Mouse (Mus musculus): Measurements from ENCODE around the gene Rgl1. TPM values are rescaled to one million over a fixed set of nuclear protein-coding genes. Genes with fewer than 3 reads are reported as not detected.

Gene Rgl1
- polyA plus RNA-seq, 1 experiment from 2014 or later: 47.1 TPM

DNA sequence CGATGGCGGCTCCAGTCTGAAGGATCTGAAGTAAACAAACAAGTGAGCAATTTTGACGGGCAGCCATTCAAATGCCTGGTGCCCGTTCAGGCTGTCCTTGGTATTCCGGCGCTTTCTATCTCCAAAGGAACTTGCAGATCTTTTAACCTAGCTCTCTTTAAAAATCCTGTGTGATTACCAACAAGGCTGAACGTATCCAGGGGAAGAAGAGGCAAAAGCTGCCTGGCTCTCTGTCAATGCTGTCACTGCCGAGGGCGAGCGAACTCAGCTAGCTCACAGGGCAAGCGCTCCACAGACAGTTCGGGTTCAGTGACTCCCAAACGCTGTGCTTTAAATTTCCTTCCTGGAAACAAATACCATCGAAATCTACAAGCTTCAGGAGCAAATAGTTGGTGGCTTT, 158.4 kb downstream of the Rgl1 start:
- H3K36me3 ChIP-seq: no peaks in the 10 kb centered on the region

DNA sequence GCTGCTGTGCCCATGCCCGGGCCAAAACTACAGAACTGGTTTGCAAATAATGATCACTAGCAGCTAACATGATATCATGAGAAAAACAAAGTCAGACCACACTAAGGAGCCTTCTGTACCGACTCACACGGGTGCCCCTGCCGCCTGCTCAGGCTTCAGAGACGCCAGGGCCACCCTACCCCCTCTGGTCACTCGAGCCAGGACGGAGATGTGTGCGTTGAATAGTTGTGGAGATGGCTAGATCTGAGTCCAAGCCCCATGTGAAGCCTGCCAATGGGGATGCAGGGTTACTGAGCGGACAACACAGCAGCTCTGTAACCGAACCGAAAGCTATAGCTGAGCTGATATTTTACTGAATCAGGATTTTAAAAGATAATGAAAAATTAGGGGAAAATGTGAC, 159.4 kb downstream of the Rgl1 start:
- H3K4me3 ChIP-seq: no peak overlapping the region
- no peak overlapping the region for H3K4me2 ChIP-seq
- H3K9me3 ChIP-seq: no peaks in the 10 kb centered on the region
- peaks cover 27% of the 10 kb centered on the region for H3K4me1 ChIP-seq
- no peaks in the 10 kb centered on the region for H3K36me3 ChIP-seq
- no peak overlapping the region for H3K9ac ChIP-seq
- no peak overlapping the region for H3K27ac ChIP-seq
- H3K27me3 ChIP-seq: no peaks in the 10 kb centered on the region
- WGBS: 84% methylated on average over 11 of the region's 11 CpGs
- ATAC-seq (ENCODE audit: borderline replicate concordance, extremely low read depth, low FRiP score, low TSS enrichment): no peak

More for the DNA sequence above, 158.4 kb downstream of the Rgl1 start:
- Histone ChIP-seq H3K27me3 (no peaks in the 10 kb centered on the region), H3K4me2 (no peak overlapping the region), H3K27ac (no peak overlapping the region; the same call in 1 of the 2 replicates), H3K9ac (no peak overlapping the region), H3K4me1 (peaks cover 34% of the 10 kb centered on the region), H3K4me3 (no peak overlapping the region), H3K9me3 (no peaks in the 10 kb centered on the region)
- no peak for ATAC-seq (ENCODE audit: borderline replicate concordance, extremely low read depth, low FRiP score, low TSS enrichment)
- WGBS: 51% methylated on average over 14 of the region's 14 CpGs

DNA sequence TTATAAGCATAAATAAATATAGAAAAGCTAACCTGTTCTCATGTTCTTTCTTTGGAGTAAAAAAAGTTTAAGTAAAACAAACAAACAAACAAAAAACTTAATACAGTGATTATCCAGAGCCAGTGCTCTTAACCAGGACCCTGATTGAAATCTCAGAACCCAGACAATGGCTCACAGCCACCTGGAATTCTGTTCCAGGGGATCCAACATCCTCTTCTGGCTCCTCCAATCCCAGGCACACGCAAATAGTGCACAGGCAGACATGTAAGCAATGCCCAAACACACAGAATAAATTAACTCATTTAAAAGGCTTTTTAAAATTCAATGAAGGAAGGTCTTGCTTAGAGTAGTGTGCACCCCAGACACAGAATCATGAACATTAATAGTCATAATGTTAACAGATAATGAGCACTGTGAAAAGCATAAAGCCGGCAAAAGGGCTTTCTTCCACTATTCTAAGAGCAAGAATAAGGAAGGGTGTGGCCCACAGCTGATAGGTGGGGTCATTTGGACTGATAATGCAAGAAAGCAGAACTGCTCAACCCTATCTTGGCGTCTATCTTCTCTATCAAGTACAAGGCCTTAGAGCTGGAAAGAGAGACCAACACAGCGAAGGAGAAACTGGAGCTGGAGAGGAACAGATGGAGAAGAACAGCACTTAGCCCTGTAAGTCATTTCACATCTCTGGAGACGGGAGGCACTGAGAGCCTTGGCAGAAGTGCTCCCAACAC, 160.1 kb downstream of the Rgl1 start:
- Histone ChIP-seq H3K36me3 (no peaks in the 10 kb centered on the region), H3K9ac (no peak overlapping the region), H3K27me3 (no peaks in the 10 kb centered on the region), H3K4me2 (no peak overlapping the region), H3K9me3 (no peaks in the 10 kb centered on the region), H3K27ac (no peak overlapping the region), H3K4me3 (no peak overlapping the region), H3K4me1 (peaks cover 22% of the 10 kb centered on the region)
- WGBS: 81% methylated on average over 5 of the region's 5 CpGs
- no peak for ATAC-seq (ENCODE audit: borderline replicate concordance, extremely low read depth, low FRiP score, low TSS enrichment)

- Histone ChIP-seq H3K9ac (no peak overlapping the region), H3K4me3 (no peak overlapping the region), H3K9me3 (no peaks in the 10 kb centered on the region), H3K27ac (no peak overlapping the region), H3K27me3 (no peaks in the 10 kb centered on the region), H3K4me1 (peaks cover 18% of the 10 kb centered on the region; the same call in 1 of the 2 replicates), H3K4me2 (no peak overlapping the region), H3K36me3 (no peaks in the 10 kb centered on the region)
- 82% methylated on average over 6 of the region's 6 CpGs for WGBS
- no peak for ATAC-seq (ENCODE audit: borderline replicate concordance, extremely low read depth, low FRiP score, low TSS enrichment)
Measured at GRCm38 (mm10) chr1:152604147-152604546, 162.0 kb downstream of the Rgl1 start.

DNA sequence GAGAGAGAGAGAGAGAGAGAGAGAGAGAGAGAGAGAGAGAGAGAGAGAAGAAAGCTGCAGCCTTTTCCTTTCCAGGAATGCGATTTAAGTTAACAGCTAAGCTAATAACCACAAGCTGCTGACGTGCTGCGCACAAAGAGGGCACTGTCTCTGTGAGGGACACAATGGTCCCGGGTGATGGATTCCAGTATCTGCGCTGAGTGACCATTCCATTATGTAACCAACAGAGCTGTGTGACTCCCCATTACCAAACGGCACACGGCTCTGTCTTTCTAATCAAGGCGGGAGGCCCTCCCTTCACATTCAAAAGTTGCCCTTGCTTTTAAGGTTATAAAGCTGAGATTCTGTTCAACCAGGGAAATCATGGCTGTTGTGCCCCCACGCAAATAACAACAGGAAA, 162.5 kb downstream of the Rgl1 start:
- Histone ChIP-seq H3K4me2 (no peak overlapping the region), H3K9ac (no peak overlapping the region), H3K4me3 (no peak overlapping the region), H3K36me3 (no peaks in the 10 kb centered on the region), H3K4me1 (peaks cover 23% of the 10 kb centered on the region; the same call in 1 of the 2 replicates), H3K27ac (no peak overlapping the region), H3K9me3 (no peaks in the 10 kb centered on the region), H3K27me3 (no peaks in the 10 kb centered on the region)
- ATAC-seq (ENCODE audit: borderline replicate concordance, extremely low read depth, low FRiP score, low TSS enrichment): no peak
- 78% methylated on average over 9 of the region's 9 CpGs for WGBS

- no peak for ATAC-seq (ENCODE audit: borderline replicate concordance, extremely low read depth, low FRiP score, low TSS enrichment)
- Histone ChIP-seq H3K36me3 (no peaks in the 10 kb centered on the region), H3K9me3 (no peaks in the 10 kb centered on the region), H3K4me2 (no peak overlapping the region), H3K4me3 (no peak overlapping the region), H3K27ac (no peak overlapping the region), H3K27me3 (no peaks in the 10 kb centered on the region), H3K9ac (no peak overlapping the region), H3K4me1 (peaks cover 9% of the 10 kb centered on the region; the same call in 1 of the 2 replicates)
- 81% methylated on average over 2 of the region's 2 CpGs for WGBS
Measured at GRCm38 (mm10) chr1:152600494-152600893, 165.7 kb downstream of the Rgl1 start.

GRCm38 (mm10) chr1:152599347-152599746, 166.8 kb downstream of the Rgl1 start:
- H3K36me3 ChIP-seq: no peaks in the 10 kb centered on the region
- H3K9ac ChIP-seq: no peak overlapping the region
- WGBS: 52% methylated on average over 8 of the region's 8 CpGs
- no peaks in the 10 kb centered on the region for H3K9me3 ChIP-seq
- peaks cover 17% of the 10 kb centered on the region; the same call in 1 of the 2 replicates for H3K4me1 ChIP-seq
- no peaks in the 10 kb centered on the region for H3K27me3 ChIP-seq
- peak; percentile 59 for ATAC-seq (ENCODE audit: borderline replicate concordance, extremely low read depth, low FRiP score, low TSS enrichment)
- no peak overlapping the region for H3K4me2 ChIP-seq
- peak overlapping the region; percentile 30; the same call in 1 of the 2 replicates for H3K27ac ChIP-seq
- no peak overlapping the region for H3K4me3 ChIP-seq

DNA sequence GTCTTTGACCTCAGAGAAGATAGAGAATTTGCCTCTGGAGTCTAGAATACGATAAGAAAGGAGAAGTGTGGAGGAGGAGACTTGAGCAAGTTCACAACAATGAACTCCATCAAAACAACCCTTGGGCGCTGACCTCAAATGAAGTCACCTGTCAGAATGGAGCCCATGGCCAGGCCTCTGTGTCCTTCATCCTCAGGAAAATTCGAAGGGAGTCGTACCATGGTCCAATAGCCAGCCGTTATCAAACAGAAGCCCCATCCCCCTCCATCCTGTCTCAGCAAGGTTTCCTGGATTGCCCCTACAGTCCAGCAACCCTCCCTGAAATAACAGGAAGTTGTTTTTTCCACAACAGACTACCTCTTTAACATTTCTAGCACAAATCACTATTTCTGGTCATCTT, 171.5 kb downstream of the Rgl1 start:
- Histone ChIP-seq H3K9me3 (no peaks in the 10 kb centered on the region), H3K4me3 (no peak overlapping the region), H3K4me1 (peaks cover 24% of the 10 kb centered on the region), H3K27ac (peak overlapping the region; percentile 13; the same call in 1 of the 2 replicates), H3K4me2 (no peak overlapping the region), H3K9ac (no peak overlapping the region), H3K36me3 (no peaks in the 10 kb centered on the region), H3K27me3 (no peaks in the 10 kb centered on the region)
- 59% methylated on average over 5 of the region's 5 CpGs for WGBS
- ATAC-seq (ENCODE audit: borderline replicate concordance, extremely low read depth, low FRiP score, low TSS enrichment): no peak

DNA sequence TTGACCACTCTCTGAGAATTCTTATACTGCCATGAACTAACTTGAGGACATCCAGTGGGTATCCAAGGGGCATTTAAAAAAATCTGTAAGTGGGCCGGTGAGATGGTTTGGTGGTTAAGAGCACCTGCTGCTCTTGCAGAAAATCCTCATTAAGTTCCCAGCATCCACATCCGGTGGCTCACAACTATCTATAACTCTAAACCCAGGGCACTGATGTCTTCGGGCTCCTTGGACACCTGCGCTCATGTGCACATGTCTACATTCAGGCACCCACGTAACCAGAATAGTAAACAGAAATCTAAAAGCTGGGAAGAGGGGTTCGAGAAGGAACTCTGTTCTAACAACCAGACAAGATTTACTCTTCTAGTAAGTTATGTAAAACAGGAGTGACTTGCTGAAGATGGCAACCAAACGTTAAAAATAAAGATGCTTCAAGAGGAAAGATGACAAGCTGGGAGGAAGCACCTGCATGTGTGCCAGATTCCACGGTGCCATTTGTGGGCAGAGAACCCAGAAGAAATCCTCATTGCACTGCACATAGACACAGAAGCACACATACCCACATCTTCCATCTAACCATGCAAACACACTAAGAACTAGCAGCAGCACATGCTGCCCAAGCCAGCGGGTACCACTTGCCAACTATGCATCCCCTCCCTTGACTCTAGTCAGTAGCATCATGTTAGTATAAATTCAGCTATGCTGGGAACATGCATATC, 172.2 kb downstream of the Rgl1 start:
- Histone ChIP-seq H3K27me3 (no peaks in the 10 kb centered on the region), H3K9ac (no peak overlapping the region), H3K4me1 (peaks cover 28% of the 10 kb centered on the region), H3K4me3 (no peak overlapping the region), H3K36me3 (no peaks in the 10 kb centered on the region), H3K27ac (no peak overlapping the region), H3K9me3 (no peaks in the 10 kb centered on the region), H3K4me2 (no peak overlapping the region)
- ATAC-seq (ENCODE audit: borderline replicate concordance, extremely low read depth, low FRiP score, low TSS enrichment): no peak
- 86% methylated on average over 9 of the region's 9 CpGs for WGBS

DNA sequence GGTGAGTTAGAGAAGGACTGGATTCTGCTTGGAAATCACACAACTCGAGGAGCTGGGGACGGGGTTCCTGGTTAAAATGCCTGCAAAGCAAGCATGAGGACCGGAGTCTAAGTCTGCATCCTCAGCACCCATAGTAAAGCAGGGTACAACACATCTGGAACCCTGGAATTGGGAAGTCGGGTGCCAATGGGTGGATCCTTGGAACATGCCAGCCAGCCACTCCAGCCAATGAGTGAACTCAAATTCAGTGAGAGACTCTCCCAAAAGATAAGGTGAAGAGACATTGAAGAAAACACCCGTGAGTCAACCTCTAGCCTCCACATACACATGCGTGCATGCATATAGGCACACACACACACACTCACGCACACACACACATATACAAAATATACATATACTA, 172.8 kb downstream of the Rgl1 start:
- peaks cover 26% of the 10 kb centered on the region for H3K4me1 ChIP-seq
- ATAC-seq (ENCODE audit: borderline replicate concordance, extremely low read depth, low FRiP score, low TSS enrichment): no peak
- WGBS: 87% methylated on average over 7 of the region's 7 CpGs

DNA sequence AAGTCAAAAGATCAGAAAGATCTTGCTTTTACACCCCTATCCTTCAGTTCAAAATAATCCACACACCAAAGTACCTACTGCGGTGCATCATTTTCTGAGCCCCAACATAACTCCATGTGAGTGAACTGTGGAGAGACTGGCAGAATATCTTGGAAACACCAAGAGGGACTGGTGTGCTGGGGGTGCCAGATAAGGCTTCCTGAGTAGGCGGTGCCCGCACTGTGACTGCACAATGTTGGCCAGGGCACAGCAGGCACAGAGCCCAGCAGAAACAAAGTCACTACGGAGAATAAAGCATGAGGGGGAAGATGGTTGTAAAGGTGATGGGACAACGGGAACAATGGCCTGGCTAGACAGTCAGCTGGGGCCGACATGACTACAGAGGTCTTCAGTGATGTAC, 173.5 kb downstream of the Rgl1 start:
- Histone ChIP-seq H3K27me3 (no peaks in the 10 kb centered on the region), H3K4me2 (no peak overlapping the region), H3K9ac (no peak overlapping the region), H3K36me3 (no peaks in the 10 kb centered on the region), H3K4me1 (peaks cover 26% of the 10 kb centered on the region), H3K9me3 (no peaks in the 10 kb centered on the region), H3K4me3 (no peak overlapping the region), H3K27ac (no peak overlapping the region)
- peak; percentile 72; the same call in 1 of the 2 replicates for ATAC-seq (ENCODE audit: borderline replicate concordance, extremely low read depth, low FRiP score, low TSS enrichment)
- 81% methylated on average over 6 of the region's 6 CpGs for whole genome bisulfite sequencing

More for the DNA sequence above, 172.8 kb downstream of the Rgl1 start:
- no peak overlapping the region for H3K27ac ChIP-seq
- H3K9ac ChIP-seq: no peak overlapping the region
- no peaks in the 10 kb centered on the region for H3K36me3 ChIP-seq
- no peak overlapping the region for H3K4me2 ChIP-seq
- H3K9me3 ChIP-seq: no peaks in the 10 kb centered on the region
- no peak overlapping the region for H3K4me3 ChIP-seq
- H3K27me3 ChIP-seq: no peaks in the 10 kb centered on the region

Measured in lung, embryonic 15.5 days (tissue).